Mouse (Mus musculus) spleen, postnatal 10 days (tissue): ENCODE data around the gene Scd2.
"Not testable (repeated sequence)": the region's sequence is repeated elsewhere in the genome, so short reads cannot be mapped to it uniquely, and the experiment has no call there.

ENCODE experiments used
- DNase-seq, 2 experiments: peaks; one replicate each; pipeline ENCODE4 v3.0.0; 2021 to 2022; ENCODE audit warnings: low spot score in 2 of 2

Gene Scd2

DNA sequence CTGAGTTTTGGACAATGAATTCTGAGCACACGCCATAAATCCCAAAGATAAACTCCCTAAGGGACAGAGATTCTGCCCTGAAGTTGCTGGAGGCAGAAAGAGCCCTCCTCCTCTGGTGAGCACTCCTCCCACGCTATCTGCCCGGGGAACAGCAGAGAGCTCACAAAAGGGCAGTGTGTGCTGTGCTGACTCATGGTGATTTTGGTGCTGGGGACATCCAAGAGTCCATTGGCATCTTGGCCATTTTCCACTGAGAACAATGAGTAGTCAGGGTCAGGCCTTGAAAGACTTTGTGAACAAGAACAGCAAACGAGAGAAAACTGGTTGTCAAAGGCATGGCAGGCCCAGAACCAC lies 18.5 kb downstream of the Scd2 start:
- DNase-seq: no peak

DNA sequence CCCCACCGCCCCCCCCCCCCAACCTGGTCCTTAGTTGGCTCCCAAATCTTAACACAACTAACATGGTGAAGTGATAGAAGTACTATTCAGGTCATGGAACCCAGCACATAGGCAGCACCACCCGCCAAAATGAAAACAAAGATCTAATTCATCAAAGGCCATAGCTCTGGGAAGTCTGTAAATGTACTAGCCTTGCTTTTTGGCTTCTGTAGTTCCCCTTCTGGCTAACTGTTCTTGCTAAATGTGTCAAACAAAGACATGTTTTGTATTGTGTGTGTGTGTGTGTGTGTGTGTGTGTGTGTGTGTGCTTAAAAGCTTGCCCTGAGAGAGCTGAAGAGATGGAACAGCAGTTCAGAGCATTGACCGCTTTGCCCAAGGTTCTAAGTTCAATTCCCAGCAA lies 19.6 kb downstream of the Scd2 start:
- peak in 1 of 2 experiments; percentile 7 for DNase-seq

- peak in 1 of 2 experiments; percentile 70 for DNase-seq
These were observed 20.9 kb downstream of the Scd2 start for GRCm38 (mm10) chr19:44314327-44314759.

GRCm38 (mm10) chr19:44314871-44315414 lies 21.5 kb downstream of the Scd2 start:
- no peak for DNase-seq

DNA sequence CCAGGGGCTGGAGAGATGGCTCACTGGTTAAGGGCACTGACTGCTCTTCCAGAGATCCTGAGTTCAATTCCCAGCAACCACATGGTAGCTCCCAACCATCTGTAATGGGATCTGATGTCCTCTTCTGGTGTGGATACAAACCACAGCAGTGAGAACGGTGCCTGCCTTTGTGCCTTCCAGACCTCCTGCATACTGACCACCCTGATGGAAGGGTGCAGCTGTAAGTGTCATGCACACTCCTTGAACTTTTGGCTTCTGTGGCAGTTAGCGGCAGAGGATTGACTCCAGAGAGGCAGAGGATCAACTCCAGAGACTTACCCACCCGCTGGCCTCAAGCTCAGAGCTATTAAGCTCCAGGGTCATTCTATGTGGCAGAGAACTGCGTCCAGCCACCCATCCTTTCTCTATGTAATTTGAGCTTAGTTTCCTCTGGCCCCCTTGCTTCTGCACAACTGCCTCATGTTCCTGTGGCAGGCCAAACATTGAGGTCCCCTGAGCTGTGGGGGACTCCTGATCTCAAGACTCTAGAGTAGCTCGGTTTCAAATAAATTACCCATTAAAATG lies 23.4 kb downstream of the Scd2 start:
- DNase-seq: no peak

GRCm38 (mm10) chr19:44317391-44317790 lies 23.9 kb downstream of the Scd2 start:
- no peak for DNase-seq

GRCm38 (mm10) chr19:44318545-44318944 lies 25.1 kb downstream of the Scd2 start:
- no peak for DNase-seq

GRCm38 (mm10) chr19:44320316-44320715 lies 26.8 kb downstream of the Scd2 start:
- DNase-seq: no peak

DNA sequence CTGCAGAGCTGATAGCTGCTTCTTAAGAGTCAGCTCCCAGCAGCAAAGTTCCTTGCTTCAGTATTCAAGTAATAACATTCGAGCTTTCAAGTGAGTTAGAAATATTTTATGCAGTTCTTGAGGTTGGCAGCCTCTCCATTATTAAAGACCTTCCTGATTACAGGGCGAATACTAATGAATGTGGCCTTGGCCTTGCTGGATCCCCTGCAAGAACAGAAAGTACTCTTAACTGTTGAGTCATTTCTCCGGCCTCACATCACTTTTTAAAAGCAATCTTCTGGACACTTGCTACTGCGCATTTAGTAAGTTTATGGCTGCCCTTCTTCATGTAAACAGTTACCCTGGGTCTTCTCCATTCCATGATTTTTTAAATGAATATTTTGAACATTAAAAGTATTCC lies 27.7 kb downstream of the Scd2 start:
- DNase-seq: no peak

- DNase-seq: no peak
These were observed 28.2 kb downstream of the Scd2 start for GRCm38 (mm10) chr19:44321631-44322030.

GRCm38 (mm10) chr19:44329566-44329965 lies 36.1 kb downstream of the Scd2 start:
- DNase-seq: no peak

GRCm38 (mm10) chr19:44331128-44331527 lies 37.7 kb downstream of the Scd2 start:
- not testable (repeated sequence) for DNase-seq

GRCm38 (mm10) chr19:44331911-44332310 lies 38.4 kb downstream of the Scd2 start:
- no peak for DNase-seq

- DNase-seq: no peak
These were observed 38.9 kb downstream of the Scd2 start for GRCm38 (mm10) chr19:44332326-44332725.

DNA sequence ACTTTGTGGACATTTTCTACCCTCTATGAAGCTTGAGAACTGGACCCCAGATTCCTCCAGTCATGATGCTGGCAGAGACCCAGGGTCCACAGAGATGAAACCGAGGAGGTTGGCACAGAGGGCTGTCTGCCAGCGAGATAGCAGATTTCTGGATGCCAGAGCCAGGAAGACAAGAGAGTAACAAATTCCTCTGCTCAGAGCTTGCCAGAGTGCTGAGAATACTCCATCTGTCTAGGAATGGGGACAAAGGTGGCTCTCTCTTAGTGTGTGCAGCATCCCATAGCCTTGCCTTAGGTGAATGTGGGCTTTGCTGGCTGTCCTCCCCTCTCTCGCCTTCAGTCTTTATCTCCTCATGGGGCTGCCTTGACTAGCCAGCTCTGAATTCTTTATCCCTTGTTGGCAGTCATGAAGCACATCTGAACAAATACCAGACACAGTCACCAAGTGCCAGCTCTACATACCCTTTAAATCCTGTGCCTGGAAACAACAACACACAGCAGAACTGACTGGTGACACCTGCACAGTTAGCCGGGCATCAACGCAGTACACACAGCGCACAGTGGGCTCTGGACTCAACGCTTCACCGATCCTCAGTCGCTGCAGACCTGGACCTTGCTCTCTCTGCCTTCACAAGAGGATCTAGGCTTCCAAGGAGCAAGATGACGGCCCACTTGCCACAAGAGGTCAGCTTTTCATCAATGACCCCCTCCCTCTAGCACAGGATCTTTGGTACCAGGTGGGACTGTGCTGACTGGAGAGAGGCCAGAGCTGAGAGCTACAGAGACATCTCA lies 39.6 kb downstream of the Scd2 start, which contains the start of gene Scd4:
Scd4 (plus strand) TSS at position 260 of the 791 bp plus-strand sequence.
- DNase-seq: no peak

DNA sequence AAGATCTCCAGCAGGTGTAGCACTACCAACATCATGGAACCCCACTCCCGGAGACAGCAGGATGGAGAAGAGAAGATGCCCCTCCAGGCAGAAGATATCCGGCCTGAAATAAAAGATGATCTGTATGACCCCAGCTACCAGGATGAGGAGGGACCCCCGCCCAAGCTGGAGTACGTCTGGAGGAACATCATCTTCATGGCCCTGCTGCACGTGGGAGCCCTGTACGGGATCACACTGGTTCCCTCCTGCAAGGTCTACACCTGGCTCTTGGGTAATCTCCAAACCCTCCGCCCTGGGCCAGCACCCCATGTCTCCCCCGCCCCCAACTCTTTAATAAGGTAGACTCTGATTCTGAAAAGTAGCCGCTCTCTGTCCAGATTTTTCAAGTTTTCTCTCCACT lies 40.5 kb downstream of the Scd2 start:
- no peak for DNase-seq

DNA sequence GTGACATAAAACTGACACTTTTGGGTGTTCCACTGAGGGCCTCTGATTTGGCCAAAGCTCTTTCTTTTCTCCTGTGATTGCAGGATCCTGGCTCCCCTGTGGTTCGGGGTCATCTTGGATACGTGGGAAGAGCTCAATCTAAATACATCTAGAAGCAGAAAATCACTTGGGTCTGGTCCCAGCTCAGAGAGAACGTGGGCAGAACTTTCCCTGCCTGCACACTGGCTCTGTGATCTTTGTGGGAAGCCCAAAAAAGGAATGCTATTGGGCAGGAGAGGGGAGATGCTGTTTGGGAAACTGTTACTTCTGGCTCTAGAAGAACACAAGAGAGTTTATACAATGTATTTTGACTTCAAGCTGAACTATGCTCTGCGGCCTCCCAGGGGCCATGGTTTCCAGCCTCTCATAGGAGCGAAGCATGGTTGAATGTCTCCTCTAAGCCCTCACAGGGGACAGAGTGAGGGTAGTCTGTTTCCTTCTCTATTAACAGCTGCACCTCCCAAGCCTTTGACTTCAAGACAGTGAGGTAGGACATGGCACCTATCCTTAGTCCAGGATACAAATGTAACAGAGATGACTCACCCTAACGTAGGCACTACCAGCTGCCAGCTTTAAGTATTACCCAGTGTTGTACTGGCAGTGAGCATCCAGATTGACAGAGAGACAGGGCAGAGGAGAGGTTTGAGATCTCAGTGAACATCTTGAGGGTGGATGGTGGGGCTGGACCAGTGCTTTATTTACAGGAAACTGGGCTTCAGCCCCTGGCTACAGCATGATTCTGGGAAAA lies 42.6 kb downstream of the Scd2 start:
- no peak for DNase-seq

- DNase-seq: no peak
These were observed 56.2 kb downstream of the Scd2 start for GRCm38 (mm10) chr19:44349689-44350088.

DNA sequence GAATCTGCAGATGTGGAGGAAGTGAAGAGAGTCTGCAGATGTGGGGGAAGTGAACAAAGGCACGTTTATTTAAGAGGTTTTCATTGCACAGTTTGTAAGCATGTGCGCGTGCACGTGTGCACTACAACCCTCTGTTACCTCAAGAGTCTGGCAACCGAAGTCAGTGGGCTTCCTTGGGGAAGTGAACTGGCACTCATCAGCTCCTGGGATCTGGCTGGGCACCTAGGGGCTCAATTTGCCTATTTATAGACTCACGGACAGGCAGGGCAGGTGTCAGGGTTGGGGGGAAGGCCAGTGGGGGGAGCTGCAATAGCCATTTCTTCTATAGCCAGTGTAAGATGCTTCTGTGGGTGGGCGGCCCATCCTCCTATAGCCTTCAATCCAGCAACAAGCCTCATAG lies 58.3 kb downstream of the Scd2 start:
- peak in 1 of 2 experiments; percentile 48 for DNase-seq
